Mouse (Mus musculus) cerebellum, postnatal 10 days (tissue): ENCODE results near the gene Arhgap5.
A peak's percentile ranks its signal among the peaks of the same experiment; 100 is the strongest.

ENCODE experiments used
- DNase-seq, 2 experiments: peaks; one replicate each; pipeline ENCODE4 v3.0.0; 2021; ENCODE audit warnings: mixed read lengths in 2 of 2

Gene Arhgap5

DNA sequence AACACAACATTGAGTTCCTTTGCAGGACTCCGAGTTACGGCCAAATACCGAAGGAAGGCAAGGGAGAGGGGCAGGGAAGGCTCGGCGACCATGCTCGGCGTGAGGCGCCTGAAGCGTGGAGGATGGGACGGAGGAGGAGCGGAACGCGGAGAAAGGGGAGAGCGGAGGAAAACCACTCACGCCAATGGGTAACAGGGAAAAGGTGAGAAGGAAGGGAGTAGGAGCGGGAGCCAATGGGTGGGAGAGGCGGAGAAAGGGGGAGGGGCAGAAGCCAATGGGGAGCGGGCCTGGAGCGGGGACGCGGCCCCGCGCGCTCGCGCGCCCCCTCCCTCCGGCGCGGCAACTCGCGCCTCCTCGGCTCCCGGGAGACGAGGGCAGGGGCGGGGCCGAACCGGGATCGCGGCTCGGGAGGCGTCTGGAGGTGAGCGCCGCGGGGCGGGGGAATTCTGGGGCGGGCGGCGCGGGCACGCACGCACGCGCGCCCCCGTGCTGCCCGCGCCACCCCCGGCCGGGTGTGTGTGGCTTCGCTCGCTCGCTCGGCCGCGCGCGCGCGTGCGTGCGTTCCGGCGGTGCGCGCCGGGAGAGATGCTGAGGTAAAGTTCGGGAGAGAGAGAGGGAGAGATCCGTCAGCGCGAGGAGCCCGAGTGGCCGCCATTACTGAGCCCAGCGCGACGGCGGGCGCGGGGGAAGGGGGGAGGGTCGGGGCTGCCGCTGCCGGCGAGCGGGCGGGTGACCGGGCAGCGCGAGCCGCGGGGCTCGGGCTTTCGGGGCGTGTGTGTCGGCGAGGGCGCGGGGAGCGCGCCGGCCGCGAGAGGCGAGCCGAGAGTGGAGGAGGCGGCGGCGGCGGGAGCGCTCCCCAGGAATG, at the start of gene Arhgap5:
Arhgap5 (plus strand) TSS at position 517 of the 865 bp plus-strand sequence.
- DNase-seq, result peak; percentile 99 to 100

DNA sequence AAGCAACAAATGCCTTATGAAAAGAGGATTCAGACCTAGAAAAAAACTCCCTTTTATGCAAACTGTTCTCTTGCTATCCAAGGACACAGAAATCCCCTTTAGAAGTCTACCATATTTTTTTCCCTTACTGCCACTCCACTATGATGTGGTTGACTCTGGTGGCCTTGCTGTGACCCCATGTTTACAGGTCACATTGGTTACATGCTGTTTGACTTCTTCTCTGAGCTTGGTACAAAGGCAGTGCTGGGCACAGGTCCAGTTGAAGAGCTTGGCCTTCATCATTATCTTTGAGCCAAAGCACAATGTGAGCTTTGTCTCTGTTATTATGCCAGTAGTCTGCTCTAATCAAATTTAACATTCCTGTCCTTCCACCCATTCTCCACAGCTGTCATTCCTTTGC, 39.2 kb upstream of the Arhgap5 start:
- peak; percentile 23 to 38 for DNase-seq

DNA sequence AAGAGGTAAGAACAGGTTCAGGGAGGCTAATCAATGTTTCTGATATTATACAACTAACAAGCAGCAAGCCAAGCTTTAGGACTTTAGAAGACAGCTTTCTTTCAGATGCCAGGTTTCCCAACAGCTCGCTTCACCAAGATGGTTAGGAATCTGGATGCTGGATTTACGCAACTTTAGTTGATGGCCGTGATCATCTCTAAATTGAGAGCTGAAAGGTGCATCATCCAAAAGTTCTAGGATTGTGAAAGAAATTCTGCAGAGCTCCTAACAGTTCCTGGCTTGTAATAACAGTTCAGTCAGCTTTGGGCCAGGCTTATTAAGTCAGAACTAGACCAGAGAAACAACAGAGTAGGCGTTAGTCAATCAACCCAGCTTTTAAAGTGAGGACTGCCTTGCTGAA, 32.2 kb upstream of the Arhgap5 start:
- DNase-seq, result no peak

- no peak for DNase-seq
Measured at GRCm38 (mm10) chr12:52473988-52474968, 29.5 kb upstream of the Arhgap5 start.

DNA sequence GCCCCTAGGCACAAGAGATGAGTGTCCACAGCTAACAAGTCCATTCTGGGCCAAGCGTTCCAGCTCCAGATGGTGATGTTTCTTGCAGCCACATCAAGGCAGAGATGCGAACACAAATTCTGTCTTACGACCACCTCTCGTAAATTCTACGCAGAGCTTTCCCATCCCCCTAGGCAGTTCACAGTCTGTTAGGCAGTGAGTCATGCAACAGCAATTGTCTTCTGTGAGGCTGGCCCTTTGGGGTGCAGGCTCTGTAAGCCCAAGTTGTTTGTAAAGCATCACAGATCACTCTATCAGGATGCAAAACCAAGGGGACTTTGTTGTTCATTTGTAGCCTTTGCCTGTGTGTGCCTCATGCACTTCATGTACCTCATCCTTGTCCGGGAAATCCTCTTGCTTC, 27.7 kb upstream of the Arhgap5 start:
- DNase-seq, result no peak

GRCm38 (mm10) chr12:52478611-52479010, 25.2 kb upstream of the Arhgap5 start:
- no peak for DNase-seq

DNA sequence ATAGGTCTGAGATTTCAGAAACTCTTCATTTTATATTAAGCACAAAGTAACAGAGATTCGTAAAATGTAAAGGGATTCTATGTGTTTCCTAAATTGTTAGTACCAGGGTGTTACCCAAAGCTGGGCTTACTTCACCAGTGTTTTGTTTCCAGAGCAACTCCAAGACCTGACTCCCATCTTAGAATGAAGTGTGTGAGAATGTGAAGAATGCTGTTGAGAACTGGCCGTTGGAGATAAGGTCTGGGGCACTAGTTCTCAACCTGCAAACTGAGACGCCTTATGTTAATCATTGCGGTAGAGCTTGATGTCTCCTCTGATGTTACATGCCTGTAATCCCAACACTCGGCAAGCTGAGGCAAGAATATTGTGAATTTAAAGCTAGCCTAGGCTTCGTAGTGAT, 24.4 kb upstream of the Arhgap5 start:
- DNase-seq, result no peak

DNA sequence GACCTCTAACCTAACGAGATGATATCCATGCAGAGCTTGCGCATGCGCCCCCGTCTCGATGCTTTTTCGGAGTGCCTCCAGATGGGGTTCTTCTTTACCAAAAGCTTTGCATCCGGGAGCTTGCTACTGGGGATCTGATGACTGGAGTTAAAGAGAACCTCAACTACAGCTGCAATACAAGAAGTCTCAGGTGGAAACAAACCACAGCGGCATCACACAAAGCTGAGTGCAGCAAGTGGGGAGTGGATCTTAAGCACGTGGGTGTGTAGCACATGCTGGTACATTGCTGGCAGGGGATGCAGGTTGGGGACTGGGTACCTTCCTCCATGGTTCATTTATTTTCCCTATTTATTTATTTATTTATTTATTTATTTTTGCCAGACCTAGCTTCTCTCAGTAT, 22.9 kb upstream of the Arhgap5 start:
- no peak for DNase-seq

DNA sequence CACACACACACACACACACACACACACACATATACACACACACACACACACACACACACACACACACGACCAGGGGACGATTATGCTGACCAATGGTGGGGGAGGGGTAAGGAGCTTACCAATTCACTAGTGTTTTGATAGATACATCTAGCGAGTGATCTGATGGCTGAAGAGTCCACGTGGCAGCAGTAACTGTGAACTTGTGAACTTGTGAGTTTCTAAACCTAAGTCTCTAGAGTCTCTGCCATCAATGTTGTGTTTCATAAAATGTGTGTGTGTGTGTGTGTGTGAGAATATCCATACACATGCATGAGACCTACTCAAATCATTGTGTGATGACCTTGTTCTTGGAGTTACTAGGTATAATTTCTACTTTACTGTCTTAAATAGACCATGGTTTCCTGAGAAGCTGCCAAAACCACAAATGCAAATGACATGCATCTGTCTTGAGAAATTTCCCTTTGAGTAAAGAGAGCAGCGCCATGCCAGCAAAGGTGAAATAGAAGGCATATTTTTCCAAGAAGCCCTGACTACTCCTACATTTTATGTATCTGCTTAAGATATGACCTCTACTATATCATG, 21.7 kb upstream of the Arhgap5 start:
- DNase-seq, result no peak

DNA sequence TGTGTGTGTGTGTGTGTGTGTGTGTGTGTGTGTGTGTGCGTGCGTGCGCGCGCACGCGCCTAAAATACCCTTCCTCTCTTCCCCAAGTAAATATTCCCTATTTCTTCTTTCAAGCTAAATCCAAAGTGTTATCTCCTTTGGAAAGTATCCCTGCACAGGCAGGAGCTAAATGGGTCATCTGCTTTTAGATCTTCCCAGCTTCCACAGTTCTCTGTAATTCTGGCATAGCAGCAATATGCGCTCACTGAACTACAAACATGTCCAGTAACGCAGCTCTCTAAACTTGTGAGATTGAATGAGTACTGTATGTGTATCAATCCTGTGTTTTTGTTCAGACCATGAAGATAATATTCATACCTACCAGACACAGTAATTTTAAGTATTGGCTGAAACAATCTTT, 20.6 kb upstream of the Arhgap5 start:
- no peak for DNase-seq

DNA sequence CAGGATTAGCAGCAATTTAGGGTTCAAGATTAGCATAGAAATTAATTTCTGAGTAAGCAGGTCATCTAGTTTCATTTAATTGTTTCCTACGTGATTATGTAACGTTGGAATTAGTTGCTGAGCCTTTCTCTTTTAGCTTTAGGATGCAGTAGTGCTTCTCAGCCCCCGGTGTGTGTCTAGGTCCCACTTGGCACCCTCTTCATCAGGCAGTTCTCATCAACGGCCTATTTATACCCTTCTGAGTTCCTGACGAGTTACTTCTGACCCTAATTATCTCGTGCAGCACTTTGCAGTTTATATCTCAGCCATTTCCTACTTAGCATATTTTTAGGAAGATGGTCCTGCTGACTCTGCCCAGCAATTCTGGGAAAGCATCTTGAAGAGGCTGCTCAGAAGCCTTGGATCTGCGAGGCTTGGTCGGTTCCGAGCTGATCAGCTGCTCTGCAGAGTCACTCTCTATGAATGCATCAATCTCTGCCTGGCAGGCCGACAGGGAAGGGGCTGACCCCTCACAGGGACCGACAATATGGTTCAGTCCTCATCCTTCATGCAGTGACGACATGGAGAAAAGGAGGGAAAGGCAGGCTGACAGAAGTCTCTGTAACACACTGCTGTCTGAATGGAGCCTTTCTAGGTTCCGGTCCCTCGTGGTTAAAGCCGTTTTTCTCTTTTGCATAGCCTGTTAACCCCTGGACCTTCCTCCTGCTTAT, 15.4 kb upstream of the Arhgap5 start:
- DNase-seq, result peak in 1 of 2 experiments; percentile 12

- no peak for DNase-seq
Measured at GRCm38 (mm10) chr12:52493281-52493681, 10.5 kb upstream of the Arhgap5 start.

- DNase-seq, result no peak
Measured at GRCm38 (mm10) chr12:52497209-52497608, 6.6 kb upstream of the Arhgap5 start.

- peak; percentile 29 to 43 for DNase-seq
Measured at GRCm38 (mm10) chr12:52500915-52501833, 2.6 kb upstream of the Arhgap5 start.

DNA sequence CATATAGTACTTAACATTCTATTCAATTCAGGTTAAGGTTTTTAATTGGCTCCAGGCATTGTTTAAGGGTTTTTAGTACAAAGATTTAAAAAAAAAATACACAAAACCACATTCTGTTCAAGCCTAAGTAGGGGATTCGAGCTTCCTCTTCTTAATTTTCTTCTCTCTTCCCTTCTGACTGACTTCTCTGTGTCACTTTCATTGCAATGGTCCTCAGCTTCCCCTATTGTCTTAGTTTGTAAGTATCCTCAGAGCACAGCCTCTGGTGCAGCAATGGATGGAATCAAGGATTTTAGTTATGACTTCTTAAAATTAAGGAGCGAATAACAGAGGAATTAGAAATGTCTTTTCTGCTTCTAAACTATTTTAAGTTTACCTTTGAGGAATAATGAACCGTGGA, 1.6 kb upstream of the Arhgap5 start:
- no peak for DNase-seq

GRCm38 (mm10) chr12:52503131-52503455, 679 bp upstream of the Arhgap5 start:
- no peak for DNase-seq

- DNase-seq, result peak in 1 of 2 experiments; percentile 76
Measured at GRCm38 (mm10) chr12:52504331-52505181, 784 bp downstream of the Arhgap5 start.

DNA sequence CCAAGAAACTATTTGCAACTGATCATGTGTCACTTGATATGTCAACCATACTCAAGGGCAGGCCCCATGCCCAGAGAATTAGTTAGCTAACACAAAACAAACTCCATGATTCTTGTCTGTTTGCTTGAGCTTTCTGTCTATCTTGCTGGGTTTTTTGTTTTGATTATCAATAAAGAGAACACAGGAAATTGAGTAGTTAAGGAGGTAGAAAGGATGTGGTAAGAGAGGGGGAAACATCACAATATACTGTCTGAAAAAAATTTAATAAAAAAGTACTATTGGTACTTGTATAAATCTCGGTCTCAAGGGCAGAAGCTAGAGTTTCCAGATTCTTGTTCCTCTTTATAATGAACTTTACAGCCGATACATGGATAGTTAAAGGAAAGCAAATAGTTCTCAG, 20.9 kb downstream of the Arhgap5 start:
- DNase-seq, result no peak

GRCm38 (mm10) chr12:52525486-52525885, 21.7 kb downstream of the Arhgap5 start:
- no peak for DNase-seq

DNA sequence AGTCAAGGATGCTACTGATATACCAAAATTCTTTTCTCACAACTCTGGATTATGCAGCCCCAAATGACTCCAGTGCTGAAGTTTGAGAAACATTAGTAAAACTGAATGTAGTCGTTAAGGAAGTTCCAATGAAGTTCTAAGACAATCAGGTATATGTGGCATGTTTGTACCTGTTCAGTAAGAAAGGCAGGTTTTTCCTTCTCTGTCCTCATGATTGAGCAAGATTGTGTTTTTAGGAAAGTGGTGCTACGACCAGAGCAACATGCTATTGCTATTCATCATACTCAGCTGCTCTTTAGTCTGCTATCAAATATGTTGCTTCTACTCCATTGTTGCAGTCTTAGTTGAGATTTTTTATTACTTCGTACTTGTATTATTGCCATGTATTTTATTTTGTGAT, 26.0 kb downstream of the Arhgap5 start:
- DNase-seq, result no peak

GRCm38 (mm10) chr12:52541294-52541693, 37.5 kb downstream of the Arhgap5 start:
- no peak for DNase-seq
